Mouse (Mus musculus): ENCODE measurements around the gene Ric1.

- no peak for TF ChIP-seq POLR2A (IDR thresholded peaks at IDR 0.05; ENCODE audit: low read depth, low read length)
- no peak for TF ChIP-seq CTCF (conservative IDR thresholded peaks at IDR 0.05; ENCODE audit: insufficient read depth, insufficient read length, low read depth, low read length)
Measured at GRCm38 (mm10) chr19:29491467-29491866, 30.6 kb upstream of the Ric1 start.
